Mouse (Mus musculus): ENCODE measurements around the gene Olfr1324. TPM values are rescaled to one million over a fixed set of nuclear protein-coding genes. Genes with fewer than 3 reads are reported as not detected.
"Not testable (repeated sequence)": the region's sequence is repeated elsewhere in the genome, so short reads cannot be mapped to it uniquely, and the experiment has no call there.

The Olfr1324 gene
- polyA plus RNA-seq (2014; fragmentation: Nextera tagmentation; extraction: Ambion mirVana), result not detected in 2 replicates

DNA sequence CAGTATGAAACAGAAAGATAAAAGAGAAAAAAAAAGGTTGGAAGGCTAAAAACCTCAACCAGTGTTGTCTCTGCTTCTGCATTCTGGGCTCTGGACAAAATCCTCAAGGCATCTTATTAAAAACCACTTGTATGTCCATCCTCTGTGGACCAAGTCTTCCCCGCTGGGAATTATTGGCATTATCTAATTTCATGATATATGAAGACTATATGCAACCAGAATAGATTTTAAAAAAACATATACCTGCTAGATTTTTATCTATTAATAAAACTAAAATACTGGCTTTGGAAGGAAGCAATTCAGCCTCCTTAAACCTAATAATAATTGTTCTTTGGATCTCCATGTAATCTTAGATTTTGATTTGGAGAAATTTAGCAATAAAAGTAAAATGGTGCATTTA lies at the start of gene Olfr1324:
TSS of gene Olfr1324 (minus strand) at position 101 of the 400 bp plus-strand sequence.
- 93% methylated on average over 1 of the region's 1 CpGs for WGBS

DNA sequence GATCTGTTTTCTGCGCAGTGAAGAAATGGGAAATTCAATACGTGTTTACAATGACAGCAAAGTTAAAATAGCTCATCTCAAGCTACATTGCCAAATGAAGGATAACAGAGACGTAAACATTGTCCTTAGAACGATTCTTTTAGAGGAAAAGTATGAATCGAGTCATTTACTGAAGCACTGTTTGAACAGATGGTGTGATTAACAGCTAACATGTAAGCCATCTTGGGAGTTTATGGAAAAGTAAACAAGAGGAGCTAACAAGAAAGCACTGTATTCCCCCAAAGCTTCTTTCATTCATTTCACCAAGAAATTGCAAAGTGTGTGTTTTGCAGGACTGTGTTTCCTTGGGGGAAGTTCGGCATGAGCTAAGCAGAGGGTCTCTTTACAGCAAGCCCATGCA lies 42.0 kb upstream of the Olfr1324 start:
- not testable (repeated sequence) for H3K27me3 ChIP-seq (ENCODE audit: control insufficient read depth, insufficient read depth, low read length); H3K27ac ChIP-seq (replicated peaks; ENCODE audit: low read depth, low read length); H3K36me3 ChIP-seq (ENCODE audit: control insufficient read depth, insufficient read depth, low read length); ATAC-seq (ENCODE audit: low FRiP score, low TSS enrichment); H3K9ac ChIP-seq (replicated peaks; ENCODE audit: low read length); H3K9me3 ChIP-seq (ENCODE audit: control insufficient read depth, low read length); H3K4me1 ChIP-seq (ENCODE audit: control insufficient read depth, insufficient read depth, low read length); H3K4me3 ChIP-seq (replicated peaks; ENCODE audit: low read depth, low read length); DNase-seq; H3K4me2 ChIP-seq (ENCODE audit: low read length)
- 85% methylated on average over 6 of the region's 6 CpGs for WGBS

More for the DNA sequence above, at the start of gene Olfr1324:
- Histone ChIP-seq H3K9ac (replicated peaks; ENCODE audit: low read length) (no peak within 1 kb of the TSS), H3K9me3 (ENCODE audit: control insufficient read depth, low read length) (no peaks in the 10 kb centered on the region), H3K27ac (replicated peaks; ENCODE audit: low read depth, low read length) (no peak within 1 kb of the TSS), H3K4me1 (ENCODE audit: control insufficient read depth, insufficient read depth, low read length) (no peaks in the 10 kb centered on the region), H3K36me3 (ENCODE audit: control insufficient read depth, insufficient read depth, low read length) (no peaks in the 10 kb centered on the region), H3K27me3 (ENCODE audit: control insufficient read depth, insufficient read depth, low read length) (no peaks in the 10 kb centered on the region), H3K4me2 (ENCODE audit: low read length) (no peak within 1 kb of the TSS), H3K4me3 (replicated peaks; ENCODE audit: low read depth, low read length) (no peak within 1 kb of the TSS)
- ATAC-seq (ENCODE audit: low FRiP score, low TSS enrichment) (no peak), DNase-seq (no peak)

- 17% methylated on average over 1 of the region's 1 CpGs for WGBS
- DNase-seq (no peak), ATAC-seq (ENCODE audit: low FRiP score, low TSS enrichment) (no peak)
- no peaks in the 10 kb centered on the region for H3K27me3 ChIP-seq (ENCODE audit: control insufficient read depth, insufficient read depth, low read length)
- no peak overlapping the region for H3K4me3 ChIP-seq (replicated peaks; ENCODE audit: low read depth, low read length)
- H3K27ac ChIP-seq (replicated peaks; ENCODE audit: low read depth, low read length), result no peak overlapping the region
- no peaks in the 10 kb centered on the region for H3K36me3 ChIP-seq (ENCODE audit: control insufficient read depth, insufficient read depth, low read length)
- H3K9ac ChIP-seq (replicated peaks; ENCODE audit: low read length), result no peak overlapping the region
- no peak overlapping the region for H3K4me2 ChIP-seq (ENCODE audit: low read length)
- no peaks in the 10 kb centered on the region for H3K4me1 ChIP-seq (ENCODE audit: control insufficient read depth, insufficient read depth, low read length)
- no peaks in the 10 kb centered on the region for H3K9me3 ChIP-seq (ENCODE audit: control insufficient read depth, low read length)
These were observed 27.8 kb upstream of the Olfr1324 start for GRCm38 (mm10) chrX:50456136-50456535.

- ATAC-seq (ENCODE audit: low FRiP score, low TSS enrichment), result no peak
- WGBS, result 92% methylated on average over 1 of the region's 1 CpGs
These were observed 15.1 kb upstream of the Olfr1324 start for GRCm38 (mm10) chrX:50443352-50443751.

DNA sequence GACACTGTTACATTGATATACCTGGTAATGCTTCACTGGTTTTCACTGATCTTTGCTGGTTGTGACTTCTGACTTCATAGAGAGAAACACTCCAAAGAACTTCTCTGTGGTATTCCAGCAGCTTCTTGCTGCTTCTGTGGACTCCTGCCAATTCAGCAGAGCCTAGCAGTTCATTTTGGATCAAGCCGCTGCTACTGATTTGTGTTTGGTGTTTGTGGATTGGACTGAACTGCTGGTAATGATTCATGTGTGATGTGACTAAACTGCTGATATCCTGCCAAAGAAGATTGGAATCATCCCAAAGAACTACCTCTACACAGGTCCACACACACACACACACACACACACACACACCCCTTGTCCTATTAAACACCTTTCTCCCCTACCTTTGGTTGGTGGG lies 14.4 kb upstream of the Olfr1324 start:
- 92% methylated on average over 1 of the region's 1 CpGs for WGBS
- Histone ChIP-seq H3K4me1 (ENCODE audit: control insufficient read depth, insufficient read depth, low read length) (no peaks in the 10 kb centered on the region), H3K4me3 (replicated peaks; ENCODE audit: low read depth, low read length) (no peak overlapping the region), H3K9ac (replicated peaks; ENCODE audit: low read length) (no peak overlapping the region), H3K27ac (replicated peaks; ENCODE audit: low read depth, low read length) (no peak overlapping the region), H3K9me3 (ENCODE audit: control insufficient read depth, low read length) (no peaks in the 10 kb centered on the region), H3K4me2 (ENCODE audit: low read length) (no peak overlapping the region), H3K36me3 (ENCODE audit: control insufficient read depth, insufficient read depth, low read length) (no peaks in the 10 kb centered on the region), H3K27me3 (ENCODE audit: control insufficient read depth, insufficient read depth, low read length) (no peaks in the 10 kb centered on the region)
- DNase-seq, result no peak
- no peak for ATAC-seq (ENCODE audit: low FRiP score, low TSS enrichment)

More at GRCm38 (mm10) chrX:50443352-50443751, 15.1 kb upstream of the Olfr1324 start:
- H3K4me2 ChIP-seq (ENCODE audit: low read length), result no peak overlapping the region
- no peaks in the 10 kb centered on the region for H3K4me1 ChIP-seq (ENCODE audit: control insufficient read depth, insufficient read depth, low read length)
- no peak for DNase-seq
- no peak overlapping the region for H3K27ac ChIP-seq (replicated peaks; ENCODE audit: low read depth, low read length)
- no peaks in the 10 kb centered on the region for H3K36me3 ChIP-seq (ENCODE audit: control insufficient read depth, insufficient read depth, low read length)
- no peaks in the 10 kb centered on the region for H3K27me3 ChIP-seq (ENCODE audit: control insufficient read depth, insufficient read depth, low read length)
- no peak overlapping the region for H3K4me3 ChIP-seq (replicated peaks; ENCODE audit: low read depth, low read length)
- H3K9me3 ChIP-seq (ENCODE audit: control insufficient read depth, low read length), result no peaks in the 10 kb centered on the region
- H3K9ac ChIP-seq (replicated peaks; ENCODE audit: low read length), result no peak overlapping the region

DNA sequence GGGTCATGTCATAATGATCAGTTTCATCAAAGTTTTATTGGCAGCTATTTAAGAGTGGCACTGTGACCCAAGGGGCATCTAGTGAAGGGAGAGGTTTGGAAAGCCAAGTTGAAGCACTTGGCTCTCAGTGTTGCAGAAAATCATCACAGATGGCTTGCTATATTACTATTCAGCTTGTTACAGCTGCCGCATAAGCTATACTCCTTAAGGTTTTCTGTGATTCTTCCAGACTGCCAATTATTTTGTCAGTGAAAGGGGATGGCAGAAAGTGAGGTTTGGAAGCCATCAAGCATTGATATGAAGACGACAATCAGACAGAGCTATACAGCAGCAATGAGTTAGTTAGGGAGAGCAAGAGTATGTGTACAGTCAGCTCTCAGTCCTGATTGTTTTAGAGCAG lies 4.2 kb upstream of the Olfr1324 start:
- WGBS, result 82% methylated on average over 2 of the region's 2 CpGs
- ATAC-seq (ENCODE audit: low FRiP score, low TSS enrichment) (no peak), DNase-seq (no peak)
- Histone ChIP-seq H3K4me2 (ENCODE audit: low read length) (no peak overlapping the region), H3K9ac (replicated peaks; ENCODE audit: low read length) (no peak overlapping the region), H3K9me3 (ENCODE audit: control insufficient read depth, low read length) (no peaks in the 10 kb centered on the region), H3K4me1 (ENCODE audit: control insufficient read depth, insufficient read depth, low read length) (no peaks in the 10 kb centered on the region), H3K4me3 (replicated peaks; ENCODE audit: low read depth, low read length) (no peak overlapping the region), H3K27me3 (ENCODE audit: control insufficient read depth, insufficient read depth, low read length) (no peaks in the 10 kb centered on the region), H3K36me3 (ENCODE audit: control insufficient read depth, insufficient read depth, low read length) (no peaks in the 10 kb centered on the region), H3K27ac (replicated peaks; ENCODE audit: low read depth, low read length) (no peak overlapping the region)

DNA sequence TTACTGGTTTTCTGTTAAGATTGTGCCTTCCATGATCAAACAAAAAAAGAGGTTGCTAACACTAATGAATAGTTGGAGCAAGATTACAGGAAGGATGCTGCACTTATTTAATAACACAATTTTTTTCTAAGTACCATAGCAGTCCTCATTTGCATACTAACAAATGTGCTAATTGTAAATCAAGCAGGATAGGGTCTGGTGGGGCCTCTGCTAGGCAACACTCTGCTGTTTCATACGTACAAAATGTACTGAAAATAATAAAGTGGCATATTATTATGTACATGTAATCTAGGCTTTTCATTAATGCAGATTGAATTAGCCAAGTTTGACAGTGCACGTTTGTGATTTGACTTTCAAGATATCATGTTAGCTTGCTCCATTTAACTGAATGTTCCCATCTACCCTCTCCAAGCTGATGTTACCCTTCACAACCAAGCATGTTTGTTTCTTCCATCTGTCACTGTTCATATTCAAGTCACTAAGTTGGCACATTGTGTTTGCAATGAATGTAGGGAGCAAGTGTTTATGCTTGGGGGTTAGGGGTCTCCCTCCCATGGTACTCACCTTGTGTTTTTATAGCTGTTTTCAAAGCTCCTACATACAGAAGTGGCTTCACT lies 478 bp downstream of the Olfr1324 start:
- no peak overlapping the region for H3K4me3 ChIP-seq (replicated peaks; ENCODE audit: low read depth, low read length)
- ATAC-seq (ENCODE audit: low FRiP score, low TSS enrichment), result no peak
- H3K27me3 ChIP-seq (ENCODE audit: control insufficient read depth, insufficient read depth, low read length), result no peaks in the 10 kb centered on the region
- no peak overlapping the region for H3K4me2 ChIP-seq (ENCODE audit: low read length)
- no peak for DNase-seq
- no peak overlapping the region for H3K27ac ChIP-seq (replicated peaks; ENCODE audit: low read depth, low read length)
- H3K36me3 ChIP-seq (ENCODE audit: control insufficient read depth, insufficient read depth, low read length), result no peaks in the 10 kb centered on the region
- H3K4me1 ChIP-seq (ENCODE audit: control insufficient read depth, insufficient read depth, low read length), result no peaks in the 10 kb centered on the region
- H3K9ac ChIP-seq (replicated peaks; ENCODE audit: low read length), result no peak overlapping the region
- H3K9me3 ChIP-seq (ENCODE audit: control insufficient read depth, low read length), result no peaks in the 10 kb centered on the region
- 62% methylated on average over 2 of the region's 2 CpGs for WGBS

GRCm38 (mm10) chrX:50425899-50426436 lies 2.3 kb downstream of the Olfr1324 start:
- DNase-seq (no peak), ATAC-seq (ENCODE audit: low FRiP score, low TSS enrichment) (no peak)
- 87% methylated on average over 3 of the region's 3 CpGs for WGBS
- Histone ChIP-seq H3K9ac (replicated peaks; ENCODE audit: low read length) (no peak overlapping the region), H3K36me3 (ENCODE audit: control insufficient read depth, insufficient read depth, low read length) (no peaks in the 10 kb centered on the region), H3K4me3 (replicated peaks; ENCODE audit: low read depth, low read length) (no peak overlapping the region), H3K9me3 (ENCODE audit: control insufficient read depth, low read length) (no peaks in the 10 kb centered on the region), H3K4me2 (ENCODE audit: low read length) (no peak overlapping the region), H3K27me3 (ENCODE audit: control insufficient read depth, insufficient read depth, low read length) (no peaks in the 10 kb centered on the region), H3K27ac (replicated peaks; ENCODE audit: low read depth, low read length) (no peak overlapping the region), H3K4me1 (ENCODE audit: control insufficient read depth, insufficient read depth, low read length) (no peaks in the 10 kb centered on the region)

DNA sequence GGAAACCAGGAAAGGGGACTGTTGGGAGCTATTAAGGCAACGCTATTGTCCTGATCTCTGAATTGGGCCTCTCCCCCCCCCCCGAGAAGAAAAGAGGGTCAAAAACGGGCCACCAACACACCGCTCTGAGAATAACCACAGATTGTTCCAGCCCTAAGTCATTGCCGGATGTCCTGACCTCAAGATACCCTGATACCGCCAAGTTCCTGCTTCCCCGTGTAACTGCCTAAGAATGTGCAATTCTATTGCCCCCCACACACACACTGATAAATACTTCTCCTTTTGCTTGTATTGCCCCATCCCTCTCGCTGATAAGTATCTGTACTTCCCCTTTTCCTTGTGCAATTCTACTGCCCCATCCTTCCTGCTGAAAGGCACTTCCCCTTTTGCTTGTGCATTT lies 17.9 kb downstream of the Olfr1324 start:
- H3K9me3 ChIP-seq (ENCODE audit: control insufficient read depth, low read length), result not testable (repeated sequence)
- 88% methylated on average over 8 of the region's 8 CpGs for WGBS

More for the DNA sequence above, 17.9 kb downstream of the Olfr1324 start:
- H3K9ac ChIP-seq (replicated peaks; ENCODE audit: low read length); H3K27ac ChIP-seq (replicated peaks; ENCODE audit: low read depth, low read length); DNase-seq; H3K4me3 ChIP-seq (replicated peaks; ENCODE audit: low read depth, low read length); H3K4me2 ChIP-seq (ENCODE audit: low read length); H3K4me1 ChIP-seq (ENCODE audit: control insufficient read depth, insufficient read depth, low read length); H3K36me3 ChIP-seq (ENCODE audit: control insufficient read depth, insufficient read depth, low read length); ATAC-seq (ENCODE audit: low FRiP score, low TSS enrichment); H3K27me3 ChIP-seq (ENCODE audit: control insufficient read depth, insufficient read depth, low read length): not testable (repeated sequence)
